Mouse (Mus musculus) lung, postnatal 0 days (tissue): Measurements from ENCODE around the gene Znrf1.

ENCODE experiments used
- CTCF ChIP-seq: IDR thresholded peaks from 2 replicates; pipeline ENCODE4 v1.5.1; 2016; ENCODE audit warnings: antibody characterized with exemption, mild to moderate bottlenecking
- EP300 ChIP-seq: IDR thresholded peaks from 2 replicates; pipeline ENCODE4 v1.6.1; 2016; ENCODE audit warnings: antibody characterized with exemption, mild to moderate bottlenecking, control low read depth

DNA sequence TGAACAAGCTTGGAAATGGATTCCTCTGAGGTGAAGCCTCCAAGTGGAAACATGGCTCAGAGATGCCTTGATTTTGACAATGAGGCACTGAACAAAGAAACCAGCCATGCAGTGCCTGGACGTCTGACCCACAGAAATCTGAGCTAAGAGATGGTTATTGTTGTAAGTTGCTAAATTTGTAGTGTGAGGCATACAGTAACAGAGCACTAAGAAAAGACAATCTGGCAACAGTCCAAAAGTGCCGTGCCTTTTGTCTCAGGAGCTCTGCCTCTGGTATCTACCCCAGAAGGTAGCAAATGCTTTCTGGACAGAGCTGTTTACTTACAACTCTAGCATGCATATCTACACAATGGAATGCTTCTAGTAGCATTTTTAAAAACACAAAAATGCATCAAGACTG is 27.3 kb upstream of the Znrf1 start:
- TF ChIP-seq CTCF, result no peak
- no peak for TF ChIP-seq EP300
